Mouse (Mus musculus): Measurements from ENCODE around the gene Sipa1l1.

DNA sequence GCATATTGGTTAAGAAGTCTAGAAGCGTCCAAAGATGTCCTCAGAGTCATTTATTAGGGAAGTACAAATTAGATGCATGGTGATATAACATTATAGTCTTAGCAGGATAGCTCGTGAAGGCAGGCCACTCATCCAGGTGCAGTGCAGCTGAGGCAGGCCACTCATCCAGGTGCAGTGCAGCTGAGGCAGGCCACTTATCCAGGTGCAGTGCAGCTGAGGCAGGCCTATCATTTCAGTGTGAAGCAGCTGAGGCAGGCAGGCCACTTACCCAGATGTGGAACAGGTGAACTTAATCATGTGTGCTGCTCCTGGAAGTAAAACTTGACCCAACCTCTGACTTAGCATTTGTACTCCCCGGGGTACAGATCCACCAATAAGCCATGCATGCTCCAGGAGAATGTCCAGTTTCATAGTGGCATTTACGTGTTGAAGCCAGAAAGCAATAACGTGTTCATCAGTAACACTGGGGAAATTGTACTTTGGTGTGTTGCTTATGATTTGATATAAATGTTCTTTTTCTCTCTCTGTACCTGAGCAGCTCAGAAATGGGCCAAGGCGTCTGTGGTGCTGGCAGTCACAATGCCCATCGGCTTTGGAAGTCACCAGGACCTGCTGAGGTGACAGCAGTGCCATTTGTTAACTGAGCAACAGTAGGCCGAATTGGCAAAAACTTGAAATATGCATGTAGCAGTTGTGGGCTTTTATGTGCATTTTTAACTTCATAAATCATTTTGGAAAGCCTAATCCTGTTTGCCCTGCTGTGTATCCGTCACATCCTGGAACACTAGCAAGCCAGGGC is 129.7 kb downstream of the Sipa1l1 start:
- TF ChIP-seq EP300 (IDR thresholded peaks at IDR 0.05; ENCODE audit: low read depth), result no peak
- no peak for TF ChIP-seq CTCF (IDR thresholded peaks at IDR 0.05; ENCODE audit: low read depth)
